Mouse (Mus musculus): ENCODE measurements at regions not wholly inside any gene's neighbourhood (a gene's known extent, or its start where the extent isn't known, plus 50 kb on each side); places are given as distances from the start of the nearest gene placed in this dataset.

DNA sequence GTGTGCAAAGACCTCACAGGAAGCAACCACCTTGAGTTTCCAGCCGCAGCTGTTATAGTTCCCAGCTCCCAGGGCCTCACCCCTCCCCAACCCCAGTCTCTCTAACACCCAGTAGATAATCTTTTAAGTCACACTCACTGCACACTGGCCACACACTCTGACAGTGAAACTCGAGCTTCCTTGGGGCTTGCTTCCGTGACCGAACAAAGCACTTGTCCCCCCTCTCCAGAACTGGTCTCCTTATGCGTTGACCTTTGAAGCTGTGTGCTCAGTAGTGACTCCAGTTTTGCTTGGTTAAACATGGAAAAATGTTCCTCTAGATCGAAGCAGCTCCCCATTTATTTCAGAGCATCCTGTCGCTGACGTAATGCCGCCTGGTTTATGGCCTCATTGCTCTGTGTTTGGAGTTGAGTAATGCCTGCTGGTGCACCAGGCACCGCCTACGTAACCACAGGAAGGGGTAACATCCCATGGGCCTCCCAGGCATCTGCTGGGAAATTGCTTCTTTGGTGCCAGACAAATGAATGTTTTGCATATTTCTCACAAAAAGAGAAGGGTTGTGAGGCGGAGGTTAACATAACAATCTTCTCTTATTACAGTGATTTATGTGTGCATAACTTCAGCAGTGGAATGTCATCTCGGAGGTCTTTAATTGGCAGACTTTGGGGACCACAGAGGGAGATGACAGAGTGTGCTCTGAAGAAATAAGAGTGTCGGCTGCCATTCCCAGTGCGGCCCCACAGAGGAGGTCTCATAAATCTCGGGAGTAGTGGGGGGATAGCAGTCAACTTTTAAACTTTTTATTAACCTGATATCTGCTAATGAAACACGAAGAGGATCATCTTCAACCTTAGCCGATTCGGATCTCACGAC is 292.7 kb upstream of the Zfp507 start:
- TF ChIP-seq CTCF (conservative IDR thresholded peaks at IDR 0.05; ENCODE audit: insufficient read depth, insufficient read length, low read depth, low read length) (no peak), POLR2A (IDR thresholded peaks at IDR 0.05; ENCODE audit: low read depth, low read length) (no peak)
